Mouse (Mus musculus) G1E (cell line): ENCODE data around the gene Myom1. TPM values are rescaled to one million over a fixed set of nuclear protein-coding genes. Genes with fewer than 3 reads are reported as not detected.

ENCODE experiments used
- ATAC-seq: 2 replicates; pipeline ENCODE4 v1.8.0; 2016; ENCODE audit warnings: mild to moderate bottlenecking; ENCODE audit not compliant: insufficient number of reproducible peaks, poor library complexity, low FRiP score, severe bottlenecking; ENCODE audit errors: extremely low read depth
- DNase-seq: peaks from one replicate; pipeline ENCODE4 v3.0.0; 2012; ENCODE audit warnings: low spot score
- H3K27me3 ChIP-seq: 2 replicates; pipeline ENCODE4 v1.6.1; 2012; ENCODE audit warnings: mild to moderate bottlenecking, low read length, inconsistent platforms; ENCODE audit not compliant: insufficient read depth
- H3K36me3 ChIP-seq: replicated peaks from 2 replicates; pipeline ENCODE3; 2012; ENCODE audit warnings: mild to moderate bottlenecking, inconsistent platforms
- H3K4me1 ChIP-seq: 2 replicates; pipeline ENCODE4 v1.6.1; 2012; ENCODE audit warnings: low read depth, low read length, inconsistent platforms, mixed read lengths; ENCODE audit not compliant: insufficient read depth
- H3K4me3 ChIP-seq: 2 replicates; pipeline ENCODE4 v1.5.1; 2012; ENCODE audit warnings: low read depth, mild to moderate bottlenecking, inconsistent platforms, low read length, moderate library complexity, mixed read lengths
- H3K9me3 ChIP-seq: replicated peaks from 2 replicates; pipeline ENCODE4 v1.6.1; 2012; ENCODE audit warnings: inconsistent platforms
- CTCF ChIP-seq: IDR thresholded peaks from 2 replicates; pipeline ENCODE4 v1.5.1; 2012; ENCODE audit warnings: low read depth, low read length, inconsistent platforms, mixed read lengths
- GATA1 ChIP-seq: IDR thresholded peaks from 2 replicates; pipeline ENCODE4 v1.6.1; 2012; ENCODE audit warnings: borderline replicate concordance, low read length, inconsistent platforms, mixed read lengths
- GATA2 ChIP-seq: IDR thresholded peaks from 2 replicates; pipeline ENCODE4 v1.6.1; 2012; ENCODE audit warnings: low read depth, low read length, inconsistent platforms, borderline replicate concordance
- POLR2AphosphoS5 ChIP-seq: IDR thresholded peaks from 2 replicates; pipeline ENCODE4 v1.6.1; 2012; ENCODE audit warnings: low read depth, low read length, inconsistent platforms; ENCODE audit not compliant: insufficient replicate concordance
- TAL1 ChIP-seq: conservative IDR thresholded peaks from 2 replicates; pipeline ENCODE4 v1.6.1; 2012; ENCODE audit warnings: low read depth, low read length, inconsistent platforms, mixed read lengths
- polyA plus RNA-seq: library from polyadenylated mRNA; stranded (reverse); fragments of >175 nt; gene quantifications from 2 replicates; pipeline ENCODE4 v1.2.3, GENCODE M21; 2012
- total RNA-seq, 2 experiments: library from RNA; stranded (forward) in 1 of 2; stranded (reverse) in 1 of 2; fragments of 200-1000 nt in 1 of 2; fragments of >200 nt in 1 of 2; fragmentation: Nextera tagmentation in 1 of 2; gene quantifications; 2 replicates each; pipeline ENCODE4 v1.2.3; 2014 to 2017

Gene Myom1
- total and polyA plus RNA-seq, 3 experiments, result 0.25 to 1.6 (median 0.71) TPM

- no peak for TF ChIP-seq CTCF
- TF ChIP-seq POLR2AphosphoS5, result no peak
- TF ChIP-seq TAL1, result no peak
- no peak for TF ChIP-seq GATA1
- no peak for TF ChIP-seq GATA2
- H3K9me3 ChIP-seq, result no peaks in the 10 kb centered on the region
- peaks cover 10% of the 10 kb centered on the region for H3K27me3 ChIP-seq
- DNase-seq, result no peak
- no peak for ATAC-seq
- H3K4me3 ChIP-seq, result no peak overlapping the region
- H3K4me1 ChIP-seq, result peaks cover 29% of the 10 kb centered on the region
- H3K36me3 ChIP-seq, result no peaks in the 10 kb centered on the region
These were observed 121.7 kb downstream of the Myom1 start for GRCm38 (mm10) chr17:71124061-71124670.

GRCm38 (mm10) chr17:71124674-71125073, 122.2 kb downstream of the Myom1 start:
- Histone ChIP-seq H3K9me3 (no peaks in the 10 kb centered on the region), H3K36me3 (no peaks in the 10 kb centered on the region), H3K4me3 (no peak overlapping the region), H3K4me1 (peaks cover 29% of the 10 kb centered on the region), H3K27me3 (peaks cover 10% of the 10 kb centered on the region)
- TF ChIP-seq GATA1 (no peak), CTCF (no peak), POLR2AphosphoS5 (no peak), GATA2 (no peak), TAL1 (no peak)
- DNase-seq, result no peak
- ATAC-seq, result no peak

GRCm38 (mm10) chr17:71125519-71125918, 123.1 kb downstream of the Myom1 start:
- TF ChIP-seq GATA2 (no peak), CTCF (no peak), POLR2AphosphoS5 (no peak), TAL1 (no peak), GATA1 (no peak)
- no peak for DNase-seq
- Histone ChIP-seq H3K36me3 (no peaks in the 10 kb centered on the region), H3K4me3 (no peak overlapping the region), H3K4me1 (peaks cover 29% of the 10 kb centered on the region), H3K9me3 (no peaks in the 10 kb centered on the region), H3K27me3 (peaks cover 10% of the 10 kb centered on the region)
- ATAC-seq, result no peak

DNA sequence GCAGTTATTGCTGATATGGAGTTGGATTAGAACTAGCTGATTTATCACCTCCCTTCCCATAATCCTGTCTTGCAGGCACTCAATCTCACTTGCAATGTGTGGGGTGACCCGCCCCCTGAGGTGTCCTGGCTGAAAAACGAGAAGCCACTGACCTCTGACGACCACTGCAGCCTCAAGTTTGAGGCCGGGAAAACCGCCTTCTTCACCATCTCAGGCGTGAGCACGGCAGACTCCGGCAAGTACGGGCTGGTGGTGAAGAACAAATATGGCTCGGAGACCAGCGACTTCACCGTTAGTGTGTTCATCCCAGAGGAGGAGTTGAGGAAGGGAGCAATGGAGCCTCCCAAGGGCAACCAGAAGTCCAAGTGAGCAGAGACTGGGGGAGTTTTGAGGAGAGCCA, 123.6 kb downstream of the Myom1 start:
- Histone ChIP-seq H3K27me3 (peaks cover 10% of the 10 kb centered on the region), H3K36me3 (no peaks in the 10 kb centered on the region), H3K4me1 (peaks cover 29% of the 10 kb centered on the region), H3K9me3 (no peaks in the 10 kb centered on the region), H3K4me3 (no peak overlapping the region)
- DNase-seq, result no peak
- no peak for ATAC-seq
- no peak for TF ChIP-seq CTCF
- no peak for TF ChIP-seq TAL1
- no peak for TF ChIP-seq GATA2
- no peak for TF ChIP-seq POLR2AphosphoS5
- TF ChIP-seq GATA1, result no peak

- peaks cover 29% of the 10 kb centered on the region for H3K4me1 ChIP-seq
- ATAC-seq, result no peak
- TF ChIP-seq CTCF (no peak), GATA1 (no peak), POLR2AphosphoS5 (no peak), GATA2 (no peak), TAL1 (no peak)
These were observed 125.2 kb downstream of the Myom1 start for GRCm38 (mm10) chr17:71127464-71128110.

DNA sequence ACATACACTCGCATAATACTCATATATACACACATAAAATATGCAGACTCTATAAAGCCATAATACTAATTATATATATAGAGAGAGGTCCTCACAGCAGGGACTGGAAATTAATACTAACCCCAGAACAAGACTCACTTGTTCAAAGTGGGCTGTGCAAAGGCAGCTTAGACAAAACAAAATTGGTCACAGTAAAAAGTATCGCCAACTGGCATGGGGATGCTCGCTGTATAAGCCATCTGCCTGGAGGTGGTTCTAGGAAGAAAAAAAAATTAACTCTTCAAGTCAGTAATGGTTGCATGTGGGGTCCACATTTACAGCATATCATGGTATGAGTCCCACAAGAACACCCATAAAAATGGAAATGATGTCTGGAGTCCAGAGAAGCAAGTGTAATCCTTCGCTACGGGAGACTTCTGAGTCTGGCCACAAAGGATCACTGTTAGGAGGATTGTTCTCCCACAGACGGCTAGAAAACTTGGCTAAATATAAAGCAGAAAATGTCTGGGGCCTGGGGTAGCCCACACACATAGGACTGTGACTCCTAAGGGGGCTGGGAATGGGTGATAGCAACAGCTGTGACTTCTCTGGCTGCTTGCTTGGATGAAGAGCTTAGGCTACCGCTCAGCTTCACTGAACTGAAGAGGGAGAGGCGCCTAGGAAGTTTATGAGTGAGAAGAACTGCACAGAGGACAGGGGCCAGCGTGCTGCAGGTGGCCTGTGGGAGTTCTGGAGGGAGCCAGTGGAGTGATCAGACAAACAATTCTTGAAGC, 127.2 kb downstream of the Myom1 start:
- no peak overlapping the region for H3K4me3 ChIP-seq
- no peaks in the 10 kb centered on the region for H3K9me3 ChIP-seq
- TF ChIP-seq GATA2 (no peak), TAL1 (no peak), CTCF (no peak), GATA1 (no peak), POLR2AphosphoS5 (no peak)
- ATAC-seq (no peak), DNase-seq (no peak)
- peaks cover 29% of the 10 kb centered on the region for H3K4me1 ChIP-seq
- no peaks in the 10 kb centered on the region for H3K36me3 ChIP-seq
- H3K27me3 ChIP-seq, result peaks cover 12% of the 10 kb centered on the region

More at GRCm38 (mm10) chr17:71127464-71128110, 125.2 kb downstream of the Myom1 start:
- no peaks in the 10 kb centered on the region for H3K9me3 ChIP-seq
- no peak overlapping the region for H3K4me3 ChIP-seq
- no peaks in the 10 kb centered on the region for H3K36me3 ChIP-seq
- H3K27me3 ChIP-seq, result peaks cover 10% of the 10 kb centered on the region
- no peak for DNase-seq
